Mouse (Mus musculus) limb, embryonic 14.5 days (tissue): ENCODE measurements around the gene Pfkfb4. TPM values are rescaled to one million over a fixed set of nuclear protein-coding genes. Genes with fewer than 3 reads are reported as not detected.

Source experiments
- ATAC-seq: fragments of 200-750 bp; cut with Nextera tagmentation; 2 replicates; pipeline ENCODE4 v1.8.0; 2017; ENCODE audit warnings: low read depth, moderate number of reproducible peaks, moderate TSS enrichment; ENCODE audit not compliant: low FRiP score
- DNase-seq: peaks from one replicate; pipeline ENCODE4 v3.0.0-alpha.2; 2015; ENCODE audit warnings: low spot score
- H3K27ac ChIP-seq: fragments of 300-500 bp; sonication (generic); replicated peaks from 2 replicates; pipeline ENCODE4 v1.5.1; 2014; ENCODE audit warnings: low read depth, mild to moderate bottlenecking, low read length, moderate library complexity, mixed read lengths
- H3K27me3 ChIP-seq: fragments of 300-500 bp; sonication (generic); 2 replicates; pipeline ENCODE4 v1.6.1; 2014; ENCODE audit warnings: low read length, mixed read lengths; ENCODE audit not compliant: control insufficient read depth, insufficient read depth
- H3K36me3 ChIP-seq: fragments of 300-500 bp; sonication (generic); 2 replicates; pipeline ENCODE4 v1.6.1; 2014; ENCODE audit warnings: mild to moderate bottlenecking, low read length, moderate library complexity, mixed read lengths; ENCODE audit not compliant: control insufficient read depth, insufficient read depth
- H3K4me1 ChIP-seq: fragments of 300-500 bp; sonication (generic); 2 replicates; pipeline ENCODE4 v1.6.1; 2014; ENCODE audit warnings: antibody characterized with exemption, low read length, mixed read lengths; ENCODE audit not compliant: control insufficient read depth, insufficient read depth
- H3K4me2 ChIP-seq: fragments of 300-500 bp; sonication (generic); replicated peaks from 2 replicates; pipeline ENCODE4 v1.6.1; 2014; ENCODE audit warnings: low read depth, mild to moderate bottlenecking, low read length, moderate library complexity; ENCODE audit not compliant: severe bottlenecking
- H3K4me3 ChIP-seq: fragments of 300-500 bp; sonication (generic); replicated peaks from 2 replicates; pipeline ENCODE4 v1.5.1; 2014; ENCODE audit warnings: low read length
- H3K9ac ChIP-seq: fragments of 300-500 bp; sonication (generic); 2 replicates; pipeline ENCODE4 v1.6.1; 2014; ENCODE audit warnings: mild to moderate bottlenecking, low read depth, low read length, moderate library complexity; ENCODE audit not compliant: severe bottlenecking
- H3K9me3 ChIP-seq: fragments of 300-500 bp; sonication (generic); 2 replicates; pipeline ENCODE4 v1.6.1; 2016; ENCODE audit warnings: low read length; ENCODE audit not compliant: control insufficient read depth
- POLR2A ChIP-seq: fragments of 200-500 bp; IDR thresholded peaks from 2 replicates; pipeline ENCODE4 v1.8.0; 2012; ENCODE audit warnings: inconsistent platforms, mild to moderate bottlenecking, moderate library complexity, borderline replicate concordance; ENCODE audit not compliant: insufficient read depth, insufficient read length; ENCODE audit errors: extremely low read depth
- WGBS: fragments of 180-500 bp; shearing (Covaris S2); extraction: QIAGEN DNeasy Blood & Tissue Kit; methylation state at CpG from one replicate; pipeline ENCODE4 v1.1.7; 2014; 5-methylcytosine and 5-hydroxymethylcytosine counted together
- polyA plus RNA-seq, 2 experiments: library from polyadenylated mRNA; depleted of rRNA in 1 of 2; stranded (reverse) in 1 of 2; unstranded in 1 of 2; fragments of >200 nt; fragmentation: Nextera tagmentation in 1 of 2; extraction: Ambion mirVana in 1 of 2; gene quantifications; 2 replicates each; pipeline versions ENCODE4 v1.2.1 to v1.2.3; 2012 to 2014

Pfkfb4 gene
- polyA plus RNA-seq, 2 experiments: 9.1 to 14.5 TPM

GRCm38 (mm10) chr9:109007025-109007780 lies 15.6 kb downstream of the Pfkfb4 start:
- 82% methylated on average over 21 of the region's 21 CpGs for WGBS
- Histone ChIP-seq H3K4me1 (no peaks in the 10 kb centered on the region), H3K9me3 (no peaks in the 10 kb centered on the region), H3K27ac (no peak overlapping the region), H3K4me3 (no peak overlapping the region), H3K4me2 (no peak overlapping the region), H3K36me3 (peaks cover 21% of the 10 kb centered on the region), H3K27me3 (no peaks in the 10 kb centered on the region), H3K9ac (no peak overlapping the region)
- no peak for ATAC-seq
- no peak for DNase-seq
- TF ChIP-seq POLR2A: no peak

GRCm38 (mm10) chr9:109008081-109008480 lies 16.5 kb downstream of the Pfkfb4 start:
- H3K4me3 ChIP-seq: no peak overlapping the region
- H3K27ac ChIP-seq: no peak overlapping the region
- no peak overlapping the region for H3K4me2 ChIP-seq
- no peaks in the 10 kb centered on the region for H3K27me3 ChIP-seq
- no peak overlapping the region for H3K9ac ChIP-seq
- 86% methylated on average over 9 of the region's 9 CpGs for WGBS
- peaks cover 22% of the 10 kb centered on the region for H3K36me3 ChIP-seq
- DNase-seq (no peak), ATAC-seq (no peak)
- no peaks in the 10 kb centered on the region for H3K4me1 ChIP-seq
- TF ChIP-seq POLR2A: no peak
- no peaks in the 10 kb centered on the region for H3K9me3 ChIP-seq

GRCm38 (mm10) chr9:109008994-109009635 lies 17.5 kb downstream of the Pfkfb4 start:
- TF ChIP-seq POLR2A: no peak
- H3K9me3 ChIP-seq: no peaks in the 10 kb centered on the region
- peaks cover 25% of the 10 kb centered on the region for H3K36me3 ChIP-seq
- H3K9ac ChIP-seq: no peak overlapping the region
- ATAC-seq (no peak), DNase-seq (no peak)
- WGBS: 56% methylated on average over 9 of the region's 10 CpGs
- H3K4me1 ChIP-seq: no peaks in the 10 kb centered on the region
- H3K4me3 ChIP-seq: no peak overlapping the region
- H3K27ac ChIP-seq: no peak overlapping the region
- H3K4me2 ChIP-seq: no peak overlapping the region
- H3K27me3 ChIP-seq: no peaks in the 10 kb centered on the region

- no peak overlapping the region for H3K27ac ChIP-seq
- no peaks in the 10 kb centered on the region for H3K9me3 ChIP-seq
- ATAC-seq (peak; percentile 45), DNase-seq (peak; percentile 24)
- peaks cover 25% of the 10 kb centered on the region for H3K36me3 ChIP-seq
- 37% methylated on average over 17 of the region's 17 CpGs for WGBS
- no peaks in the 10 kb centered on the region for H3K4me1 ChIP-seq
- H3K4me3 ChIP-seq: no peak overlapping the region
- no peak overlapping the region for H3K4me2 ChIP-seq
- H3K27me3 ChIP-seq: no peaks in the 10 kb centered on the region
- TF ChIP-seq POLR2A: no peak
- H3K9ac ChIP-seq: 0 out of 2 replicates have a peak overlapping the region, but pooled peaks have one; percentile 12
Measured at GRCm38 (mm10) chr9:109009636-109010315, 18.2 kb downstream of the Pfkfb4 start.

- Histone ChIP-seq H3K27me3 (no peaks in the 10 kb centered on the region), H3K4me1 (no peaks in the 10 kb centered on the region), H3K4me2 (no peak overlapping the region), H3K36me3 (peaks cover 25% of the 10 kb centered on the region), H3K9me3 (no peaks in the 10 kb centered on the region), H3K4me3 (no peak overlapping the region), H3K9ac (0 out of 2 replicates have a peak overlapping the region, but pooled peaks have one; percentile 12), H3K27ac (no peak overlapping the region)
- WGBS: 70% methylated on average over 14 of the region's 14 CpGs
- no peak for TF ChIP-seq POLR2A
- ATAC-seq (peak; percentile 11; the same call in 1 of the 2 replicates), DNase-seq (no peak)
Measured at GRCm38 (mm10) chr9:109010316-109010690, 18.7 kb downstream of the Pfkfb4 start.
